Mouse (Mus musculus) thymus, postnatal 0 days (tissue): ENCODE measurements around the gene S1pr4. TPM values are rescaled to one million over a fixed set of nuclear protein-coding genes. Genes with fewer than 3 reads are reported as not detected.

Experiments used
- DNase-seq: peaks from one replicate; pipeline ENCODE4 v3.0.0-alpha.2; 2015; ENCODE audit warnings: low spot score
- polyA plus RNA-seq: library from polyadenylated mRNA; unstranded; fragments of >200 nt; fragmentation: Nextera tagmentation; extraction: Ambion mirVana; gene quantifications from 2 replicates; pipeline ENCODE4 v1.2.1, GENCODE M21; 2015

S1pr4 gene
- polyA plus RNA-seq, 1 experiment from 2014 or later = 25.6 TPM

DNA sequence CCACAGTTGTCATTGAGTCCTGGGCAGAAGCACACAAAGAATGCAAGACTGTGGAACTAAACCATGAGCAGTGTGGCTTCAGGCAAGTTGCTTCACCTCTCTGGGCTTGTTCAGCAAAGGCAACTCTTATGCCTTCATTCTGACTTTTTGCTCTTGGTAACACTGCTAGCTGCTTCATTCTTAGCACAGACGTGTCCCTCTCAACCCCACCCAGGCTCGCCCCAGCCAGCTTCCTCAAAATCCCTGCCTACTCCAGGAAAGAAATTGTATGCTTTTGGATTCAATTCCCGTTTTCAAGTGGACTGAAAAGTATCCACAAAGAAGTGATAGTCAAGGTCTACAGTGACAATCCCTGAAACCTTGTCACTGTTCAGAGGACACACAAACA lies 20.0 kb upstream of the S1pr4 start:
- DNase-seq = no peak

DNA sequence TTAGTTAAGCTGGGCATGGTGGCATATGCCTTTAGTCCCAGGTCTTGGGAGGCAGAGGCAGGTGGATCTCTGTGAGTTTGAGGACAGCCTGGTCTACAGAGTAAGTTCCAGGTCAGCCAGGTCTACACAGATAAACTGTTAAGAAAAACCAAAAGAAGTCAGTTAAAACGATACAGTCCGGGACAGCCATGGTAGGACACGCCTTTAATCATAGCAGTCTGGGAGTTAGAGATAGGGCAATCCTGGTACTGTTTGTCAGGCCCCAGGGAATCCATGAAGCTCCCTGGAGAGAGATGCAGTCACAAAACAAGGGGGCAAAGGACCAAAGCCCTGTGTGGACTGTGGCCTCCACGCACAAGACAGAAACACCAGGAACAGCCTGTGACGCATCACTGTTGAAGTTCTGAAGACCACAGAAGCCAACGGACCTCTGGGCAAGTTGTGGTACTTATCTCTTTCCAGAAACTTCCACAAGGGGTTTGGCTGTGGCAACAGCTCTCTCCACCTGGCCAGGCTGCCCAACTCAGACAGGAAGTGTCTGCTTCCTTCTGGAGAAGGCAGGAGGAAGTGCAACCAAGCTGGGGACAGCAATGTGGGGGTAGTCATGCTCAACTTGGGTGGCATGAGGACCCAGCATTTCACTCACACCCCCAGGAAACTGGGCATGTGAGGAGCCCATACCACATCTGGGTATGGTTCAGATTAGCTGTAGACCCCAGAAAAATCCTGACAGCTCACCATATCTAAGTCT lies 19.5 kb upstream of the S1pr4 start:
- no peak for DNase-seq

DNA sequence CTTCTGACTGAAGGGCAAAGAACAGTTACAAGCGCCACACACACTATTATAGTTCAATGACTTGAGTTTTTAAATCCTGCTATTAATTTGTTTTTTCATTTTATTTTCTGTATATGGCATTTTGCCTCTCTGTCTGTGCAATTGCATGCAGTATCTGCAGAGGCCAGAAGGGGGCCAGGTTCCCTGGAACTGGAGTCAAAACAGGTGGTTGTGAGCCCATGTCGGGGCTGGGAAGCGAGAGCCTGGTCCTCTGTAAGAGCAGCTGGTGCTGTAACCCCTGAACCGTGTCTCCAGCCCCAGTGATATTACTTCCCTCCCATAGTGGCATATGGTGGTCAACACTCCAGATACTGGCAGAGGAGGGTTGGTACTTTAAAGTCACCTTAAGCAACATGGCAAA lies 18.6 kb upstream of the S1pr4 start:
- DNase-seq = peak; percentile 74

DNA sequence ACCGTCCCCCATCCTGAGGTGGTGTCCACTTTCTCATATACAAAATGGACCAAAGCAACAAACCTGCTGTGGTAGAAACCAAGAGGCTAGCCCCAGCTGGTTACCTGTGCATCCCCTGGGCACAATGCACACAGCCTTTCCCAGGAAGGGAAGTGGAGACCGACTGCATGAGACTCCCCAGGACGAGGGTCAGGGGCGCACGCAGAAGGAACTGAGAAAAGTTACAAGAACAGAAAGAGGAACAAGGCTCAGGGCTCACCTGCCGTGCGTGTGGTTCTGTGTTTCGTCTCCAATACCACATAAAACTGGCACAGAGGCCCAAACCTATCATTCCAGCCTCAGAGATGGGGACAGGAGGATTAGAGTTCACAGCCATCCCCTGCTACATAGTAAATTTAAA lies 17.3 kb upstream of the S1pr4 start:
- no peak for DNase-seq

DNA sequence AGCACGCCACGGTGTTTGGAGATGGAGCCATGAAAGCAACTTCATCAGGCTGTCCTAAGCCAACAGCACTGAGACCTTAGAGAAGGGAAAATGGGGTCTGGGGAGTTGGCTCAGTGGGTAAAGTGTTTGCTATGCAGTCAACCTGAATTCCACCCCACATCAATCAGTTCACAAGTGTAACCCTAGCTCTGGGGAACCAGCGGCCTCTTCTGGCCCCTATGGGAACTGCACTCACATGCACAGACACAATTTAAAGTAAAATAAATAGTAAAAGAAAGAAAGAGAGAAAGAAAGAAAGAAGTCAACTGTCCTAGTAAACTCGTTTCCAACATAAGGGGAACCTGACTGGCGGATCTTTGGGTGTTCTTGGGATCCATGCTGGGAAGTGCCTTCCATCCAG lies 13.9 kb upstream of the S1pr4 start:
- DNase-seq = no peak

DNA sequence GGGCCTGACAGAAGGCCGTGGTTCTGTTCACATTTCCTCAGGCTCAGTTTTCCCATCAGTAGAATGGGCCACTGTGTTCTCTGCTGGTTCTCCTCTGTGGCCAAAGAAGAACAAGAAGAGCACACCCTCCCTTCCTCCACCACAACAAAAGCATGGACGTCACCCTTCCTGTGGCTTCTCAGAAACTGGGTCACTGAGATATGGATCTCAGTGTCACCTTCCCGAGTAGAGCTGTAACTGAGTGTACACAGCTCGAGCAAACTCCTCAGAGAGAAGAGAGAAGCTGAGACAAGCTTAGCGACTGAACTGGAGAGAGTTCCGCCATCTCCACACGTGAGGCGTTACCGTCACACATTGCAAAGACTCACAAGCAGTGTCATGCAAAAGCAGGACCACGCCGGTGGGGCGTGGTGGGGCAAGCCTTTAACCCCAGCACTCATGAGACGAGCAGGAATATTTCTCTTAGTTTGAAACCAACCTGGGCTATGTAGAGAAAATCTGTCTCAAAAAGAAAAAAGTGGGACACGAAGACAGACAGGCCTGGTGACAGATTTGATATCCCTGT lies 10.4 kb upstream of the S1pr4 start:
- DNase-seq = peak; percentile 77

DNA sequence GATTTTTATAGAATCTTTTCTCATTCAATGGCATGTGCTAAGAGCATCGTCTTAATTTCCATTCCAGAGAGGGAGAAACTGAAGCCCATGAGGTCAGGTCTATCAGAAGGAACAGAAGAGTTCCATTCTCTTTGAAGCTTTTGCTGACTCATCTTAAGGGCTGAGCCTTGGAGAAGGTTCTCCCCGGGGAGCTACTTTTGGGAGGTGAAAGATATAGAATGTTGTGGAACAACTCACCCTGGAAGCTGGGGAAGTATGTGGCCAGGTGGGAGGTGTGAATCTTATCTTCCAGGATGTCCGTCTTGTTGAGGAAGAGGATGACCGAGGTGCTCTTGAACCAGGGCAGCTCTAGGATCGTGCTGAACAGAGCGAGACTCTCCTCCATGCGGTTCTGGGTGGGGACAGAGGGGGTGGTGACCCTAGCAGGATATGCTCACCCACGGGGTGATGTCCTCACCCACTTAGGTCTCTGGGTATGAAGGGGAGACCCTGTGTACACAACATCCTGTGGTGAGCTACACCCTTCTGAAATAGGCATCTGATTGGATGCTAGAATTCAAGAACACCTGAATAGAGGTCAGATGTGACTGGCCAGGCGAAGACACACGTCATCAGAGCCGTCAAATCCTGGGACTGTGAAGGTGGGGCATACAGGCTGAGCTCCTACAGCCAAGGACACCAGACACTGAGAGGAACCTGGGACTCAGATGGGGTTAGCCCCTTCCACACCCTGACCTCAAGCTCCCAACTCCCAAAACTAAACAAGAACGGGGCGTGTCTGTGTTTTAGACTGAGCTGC lies 8.0 kb upstream of the S1pr4 start:
- DNase-seq = no peak

DNA sequence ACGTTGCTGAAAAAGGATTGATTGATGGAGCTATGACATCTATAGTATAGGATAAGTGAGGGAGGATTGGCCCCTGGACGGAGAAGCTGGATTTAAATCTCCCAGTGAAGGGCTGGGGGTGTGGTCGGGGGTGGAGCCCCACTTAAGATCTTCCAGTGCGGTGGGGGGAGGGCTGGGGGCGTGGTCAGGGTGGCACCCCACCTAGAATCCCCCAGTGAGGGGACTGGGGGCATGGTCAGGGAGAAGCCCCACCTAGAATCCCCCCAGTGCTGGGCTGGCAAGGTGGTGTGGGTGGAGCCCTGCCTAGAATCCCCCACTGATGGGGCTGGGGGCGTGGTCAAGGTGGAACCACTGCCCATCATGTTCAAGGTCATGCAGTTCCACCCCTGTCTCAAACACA lies 7.2 kb upstream of the S1pr4 start:
- no peak for DNase-seq

DNA sequence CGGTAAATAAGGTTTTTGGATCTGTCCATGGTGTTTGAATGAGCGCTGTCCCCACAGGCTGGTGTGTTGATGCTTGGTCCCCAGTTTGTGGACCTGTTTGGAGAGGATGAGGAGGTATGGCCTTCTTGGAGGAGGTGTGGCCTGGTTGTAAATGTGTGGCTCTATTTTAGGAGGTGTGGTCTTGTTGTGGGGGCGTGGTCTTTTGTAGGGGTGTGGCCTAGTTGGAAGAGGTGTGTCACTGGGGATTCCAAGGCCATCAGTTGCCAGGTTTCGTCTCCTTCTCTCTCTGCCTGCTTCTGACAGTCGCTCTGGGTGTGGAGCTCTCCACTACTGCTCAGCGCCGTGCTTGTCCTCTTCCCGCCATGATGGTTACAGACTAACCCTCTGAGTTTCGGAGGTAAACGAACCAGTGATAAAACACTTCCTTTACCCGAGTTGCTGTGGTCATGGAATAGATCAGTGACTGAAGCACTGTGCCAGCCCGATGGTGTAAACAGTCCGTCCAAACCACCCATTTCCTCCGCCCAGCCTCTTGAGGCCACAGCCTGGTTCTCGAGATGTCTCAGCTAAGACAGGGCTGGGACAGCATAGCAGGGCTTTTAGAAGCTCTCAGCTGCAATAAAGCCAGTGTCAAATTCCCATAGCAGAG lies 5.2 kb upstream of the S1pr4 start:
- DNase-seq = no peak

DNA sequence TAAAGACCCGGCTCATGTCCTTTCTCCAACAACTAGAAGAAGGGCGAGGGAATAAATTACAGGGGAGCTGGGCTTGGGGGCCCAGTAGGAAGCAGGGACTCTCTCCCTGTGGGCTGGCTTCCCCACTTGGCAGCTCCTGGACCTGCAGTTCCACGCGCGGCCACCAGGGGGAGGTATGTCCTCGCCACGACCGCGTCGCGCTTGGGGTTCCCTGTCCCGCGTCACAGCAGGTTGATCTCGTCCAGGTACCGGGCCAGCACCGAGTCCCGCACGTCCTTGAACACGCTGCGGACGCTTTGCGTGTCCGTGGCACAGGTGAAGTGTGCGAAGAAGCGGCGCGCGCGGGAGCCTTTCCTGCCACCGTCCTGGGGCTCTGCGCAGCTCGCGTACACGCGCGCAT lies 2.7 kb upstream of the S1pr4 start:
- DNase-seq = peak; percentile 81

DNA sequence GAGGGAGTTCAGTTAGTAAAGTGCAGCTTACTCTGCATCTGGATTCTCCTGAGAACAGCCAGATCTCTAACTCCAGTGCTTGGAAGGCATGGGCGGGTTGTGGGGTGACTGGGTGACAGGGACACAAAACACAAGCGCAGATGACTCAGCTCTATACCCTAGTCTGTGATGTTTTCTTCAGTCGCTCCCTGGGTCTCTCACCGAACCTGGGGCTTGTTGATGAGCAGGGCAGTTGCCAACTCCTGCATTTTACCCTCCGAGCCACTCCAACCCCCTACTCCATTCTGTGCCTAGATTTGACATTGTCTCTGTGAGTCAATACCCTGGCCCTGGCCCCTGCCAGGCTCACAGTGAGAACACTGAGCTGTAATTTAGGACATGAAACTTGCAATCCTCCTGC lies 1.9 kb upstream of the S1pr4 start:
- DNase-seq = no peak

DNA sequence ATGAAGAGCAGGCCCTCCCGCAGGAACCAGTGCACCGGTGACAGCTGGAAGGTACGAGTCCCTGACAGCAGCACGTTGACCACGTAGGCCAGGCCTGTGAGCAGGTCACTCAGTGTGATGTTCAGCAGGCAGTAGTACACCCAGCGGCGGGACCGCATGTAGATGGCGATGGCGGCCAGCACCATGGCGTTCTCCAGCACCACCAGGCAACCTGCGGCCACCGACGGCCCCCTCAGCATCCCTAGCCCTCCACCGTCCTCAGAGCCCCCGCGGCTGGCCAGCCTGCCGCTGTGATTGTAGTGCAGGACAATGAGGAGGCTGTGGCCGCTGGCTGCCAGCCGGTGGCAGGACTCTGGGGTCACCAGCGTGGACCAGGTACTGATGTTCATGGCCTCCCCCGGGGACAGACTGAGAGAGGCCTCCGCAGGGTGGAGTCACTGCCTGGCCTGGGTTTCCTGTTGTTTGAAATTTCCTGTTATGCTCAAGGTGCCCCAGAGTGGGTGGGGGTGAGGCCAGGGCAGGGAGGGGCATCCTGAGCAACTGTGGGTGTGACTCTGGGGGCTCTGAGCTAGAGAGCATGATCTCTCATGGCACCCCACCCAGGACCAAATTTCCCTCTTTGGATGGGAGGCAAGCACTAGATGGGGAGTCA lies 556 bp downstream of the S1pr4 start:
- DNase-seq = peak; percentile 85

DNA sequence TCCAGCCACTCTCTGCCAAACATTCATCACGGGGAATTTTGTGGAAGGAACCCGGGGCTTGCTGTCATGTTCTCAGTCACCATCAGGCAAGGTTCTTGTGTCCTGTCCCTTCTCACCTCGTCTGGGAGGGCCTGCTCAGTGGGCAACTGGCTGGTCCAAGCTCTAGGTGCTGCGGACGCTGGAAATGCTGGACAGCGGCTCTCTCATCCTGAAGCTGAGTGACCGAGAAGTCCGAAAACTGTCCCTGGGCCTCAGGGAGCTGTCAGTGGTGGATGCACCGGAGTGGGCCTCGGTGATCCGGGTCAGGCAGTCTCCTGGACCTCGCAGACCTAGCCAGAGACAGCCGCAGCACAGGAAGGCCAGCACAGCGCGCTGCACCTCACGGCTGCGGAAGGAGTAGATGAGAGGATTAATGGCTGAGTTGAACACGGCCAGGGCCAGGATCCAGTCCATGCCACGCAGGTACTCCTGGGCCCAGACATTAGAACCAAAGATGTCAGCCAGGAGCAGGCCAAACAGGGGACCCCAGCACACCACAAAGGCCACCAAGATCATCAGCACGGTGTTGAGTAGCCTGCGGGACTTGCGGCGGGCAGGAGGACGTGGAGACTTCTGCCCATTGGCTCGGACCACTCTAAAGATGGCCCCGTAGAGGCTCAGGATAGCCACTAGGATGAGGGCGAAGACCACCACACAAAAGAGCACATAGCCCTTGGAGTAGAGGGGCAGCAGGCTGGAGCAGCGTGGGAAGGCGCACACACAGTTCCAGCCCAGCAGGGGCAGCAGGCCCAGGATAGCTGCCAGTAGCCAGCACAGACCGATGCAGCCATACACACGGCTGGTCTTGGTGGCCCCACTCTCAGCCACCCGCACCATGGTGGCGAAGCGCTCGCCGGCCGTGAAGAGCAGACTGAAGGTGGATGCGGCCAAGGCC lies 1.3 kb downstream of the S1pr4 start:
- no peak for DNase-seq

DNA sequence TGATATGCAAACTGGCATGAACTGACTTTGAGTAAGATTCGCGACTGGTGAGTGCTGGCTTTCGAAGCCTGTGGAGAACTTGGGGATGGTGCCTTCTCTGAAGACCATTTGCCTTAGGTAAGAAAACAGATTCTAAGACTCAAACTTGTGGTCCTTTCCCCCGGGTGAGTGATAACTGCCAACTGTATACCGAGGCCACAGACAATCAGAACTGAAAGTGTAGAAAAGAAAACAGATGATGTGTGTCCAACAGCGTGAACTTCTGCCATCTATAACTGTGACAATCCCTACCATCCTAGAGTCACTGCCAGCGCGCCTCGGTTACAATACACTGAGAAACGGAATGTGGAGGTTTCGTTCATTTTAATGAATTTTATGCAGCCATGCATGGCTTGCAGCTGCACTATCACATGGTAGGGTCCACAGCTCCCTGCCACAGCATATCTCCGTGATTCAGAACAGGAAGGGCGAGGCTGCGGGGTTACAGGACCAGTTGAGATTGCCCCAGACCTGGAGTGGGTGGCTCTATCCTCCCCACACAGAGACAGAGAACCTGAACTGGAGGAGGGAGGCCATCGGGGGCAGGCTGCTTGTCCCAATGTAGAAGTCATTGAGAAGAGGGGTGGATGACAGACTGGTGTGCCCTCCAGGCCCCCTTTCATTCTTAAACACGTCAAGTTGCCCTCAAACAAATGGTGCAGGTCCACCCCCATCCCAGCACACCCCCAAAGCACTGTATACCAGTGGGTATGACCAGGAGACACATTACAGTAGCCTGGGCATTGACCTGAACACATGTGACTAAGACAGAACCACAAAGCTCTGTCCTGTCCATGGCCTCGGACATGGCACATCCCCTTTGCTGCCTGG lies 2.3 kb downstream of the S1pr4 start:
- DNase-seq = no peak

DNA sequence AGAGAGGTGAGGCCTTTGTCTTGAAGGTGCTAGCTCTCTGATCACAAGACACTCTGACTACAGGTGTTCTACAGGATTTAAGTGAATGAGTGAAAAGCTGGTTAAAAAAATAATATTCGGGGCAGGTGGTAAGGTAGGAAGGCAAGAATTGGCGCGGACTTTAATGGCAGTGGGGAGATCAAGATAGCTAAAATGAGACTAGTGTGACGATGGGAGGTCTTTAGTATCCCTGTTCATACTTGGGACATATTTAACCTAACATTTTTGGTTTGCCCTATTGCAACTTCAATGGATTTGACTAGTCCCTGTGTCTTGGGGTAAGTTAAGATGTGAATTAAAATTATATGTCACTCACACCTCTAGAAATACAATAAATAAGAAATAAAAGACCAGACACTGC lies 3.0 kb downstream of the S1pr4 start:
- no peak for DNase-seq

DNA sequence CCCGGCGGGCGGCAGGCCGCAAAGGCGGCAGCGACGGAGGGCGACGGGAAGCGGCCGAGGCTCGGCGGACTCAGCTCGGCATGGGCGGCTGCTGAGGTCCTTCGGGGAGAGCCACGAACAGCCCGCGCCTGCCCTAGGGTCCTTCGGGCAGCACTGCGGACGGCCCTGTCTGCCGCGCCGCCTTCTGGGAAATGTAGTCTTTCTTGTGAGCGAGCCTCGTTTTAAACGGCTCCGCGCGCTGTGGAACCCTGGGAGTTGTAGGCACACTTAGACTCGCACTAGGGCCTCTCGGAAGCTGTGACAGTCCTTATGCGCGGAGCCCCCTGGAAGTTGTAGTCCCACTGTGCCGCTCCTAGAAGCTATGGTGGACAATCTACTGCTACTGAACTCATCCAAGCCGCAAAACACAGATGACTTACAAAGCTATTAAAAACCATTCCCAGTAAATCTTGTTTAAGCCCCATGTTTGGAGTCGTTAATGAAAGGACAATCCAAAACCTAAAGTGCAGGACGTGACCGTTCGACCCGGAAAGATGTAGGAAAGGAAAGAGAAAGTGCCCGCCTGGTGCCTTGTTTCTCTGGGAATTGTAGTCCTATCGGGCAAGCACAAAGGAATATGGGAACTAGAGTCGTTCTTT lies 3.5 kb downstream of the S1pr4 start, which contains the start of gene Ncln:
Gene Ncln (minus strand): TSS at position 129 of the 638 bp plus-strand sequence.
- DNase-seq = peak; percentile 97

DNA sequence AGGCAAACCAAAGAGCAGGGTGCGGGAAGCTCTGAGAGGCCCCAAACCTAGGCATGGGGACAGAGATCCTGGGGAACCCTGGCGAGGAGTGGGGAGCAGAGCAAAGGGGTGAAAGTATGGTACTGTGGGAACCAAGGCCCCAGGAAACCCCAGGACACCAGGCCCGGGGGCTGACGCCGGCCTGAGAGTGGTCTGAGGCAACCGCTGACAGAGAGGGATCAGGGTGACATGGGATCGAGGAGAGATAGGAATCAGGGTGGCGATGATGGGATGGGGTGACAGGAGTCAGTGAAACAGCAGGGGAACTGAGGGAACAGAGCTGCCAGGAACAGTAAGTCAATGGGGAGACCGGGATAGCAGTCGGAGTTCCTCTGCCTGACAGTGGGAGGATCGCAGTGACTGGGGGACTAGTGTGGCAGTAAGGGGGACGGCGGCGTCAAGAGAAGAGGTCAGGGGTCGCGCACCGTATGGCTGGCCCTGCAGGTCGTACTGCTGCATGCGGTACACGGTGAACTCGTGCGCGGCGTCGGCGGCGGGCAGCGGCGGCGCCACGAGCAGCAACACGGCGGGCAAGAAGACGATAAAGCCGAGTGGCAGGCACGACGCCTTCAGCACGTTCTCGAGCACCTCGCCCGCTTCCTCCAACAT lies 4.2 kb downstream of the S1pr4 start:
- DNase-seq = no peak

DNA sequence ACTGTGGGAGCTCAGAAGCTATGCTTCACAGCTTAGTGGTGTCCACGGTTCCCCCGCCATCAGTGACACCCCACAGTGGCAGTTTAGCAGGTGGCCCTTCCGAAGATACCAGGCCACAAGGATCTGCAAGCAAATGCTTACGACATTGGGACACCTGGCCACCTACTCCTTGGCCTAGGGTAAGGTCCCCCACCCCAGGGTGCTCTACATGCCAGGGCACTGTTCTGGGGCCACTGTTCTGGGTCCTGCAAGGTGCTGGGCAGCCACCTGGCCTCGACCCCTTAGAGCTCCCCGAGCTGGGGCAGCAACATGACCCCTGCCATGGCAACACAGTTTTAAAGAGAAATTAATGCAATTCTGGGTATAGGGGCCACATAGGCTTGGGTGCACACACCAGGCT lies 4.8 kb downstream of the S1pr4 start:
- no peak for DNase-seq
